Mouse (Mus musculus) layer of hippocampus, adult 2 months (tissue): ENCODE data around the gene Hspb3. TPM values are rescaled to one million over a fixed set of nuclear protein-coding genes. Genes with fewer than 3 reads are reported as not detected.

Source experiments
- DNase-seq, 2 experiments: peaks; one replicate each; pipeline ENCODE4 v3.0.0; 2022; ENCODE audit warnings: low spot score in 2 of 2
- H3K27ac ChIP-seq: fragments of 200-600 bp; 2 replicates; pipeline ENCODE4 v1.8.1; 2022
- H3K4me3 ChIP-seq: fragments of 200-600 bp; 2 replicates; pipeline ENCODE4 v1.8.1; 2022; ENCODE audit warnings: mild to moderate bottlenecking
- CTCF ChIP-seq: fragments of 200-600 bp; conservative IDR thresholded peaks from 2 replicates; pipeline ENCODE4 v1.8.1; 2022; ENCODE audit warnings: antibody characterized with exemption, mild to moderate bottlenecking, moderate library complexity
- total RNA-seq, 2 experiments: library from RNA; stranded (reverse); gene quantifications; 2 replicates each; pipeline ENCODE4 v1.2.3; 2021

Hspb3 gene
- total RNA-seq, 2 experiments from 2014 or later, result 0.64 to 1.5 TPM

GRCm38 (mm10) chr13:113622865-113623255 is 40.6 kb downstream of the Hspb3 start:
- no peak for DNase-seq
- no peak for TF ChIP-seq CTCF

DNA sequence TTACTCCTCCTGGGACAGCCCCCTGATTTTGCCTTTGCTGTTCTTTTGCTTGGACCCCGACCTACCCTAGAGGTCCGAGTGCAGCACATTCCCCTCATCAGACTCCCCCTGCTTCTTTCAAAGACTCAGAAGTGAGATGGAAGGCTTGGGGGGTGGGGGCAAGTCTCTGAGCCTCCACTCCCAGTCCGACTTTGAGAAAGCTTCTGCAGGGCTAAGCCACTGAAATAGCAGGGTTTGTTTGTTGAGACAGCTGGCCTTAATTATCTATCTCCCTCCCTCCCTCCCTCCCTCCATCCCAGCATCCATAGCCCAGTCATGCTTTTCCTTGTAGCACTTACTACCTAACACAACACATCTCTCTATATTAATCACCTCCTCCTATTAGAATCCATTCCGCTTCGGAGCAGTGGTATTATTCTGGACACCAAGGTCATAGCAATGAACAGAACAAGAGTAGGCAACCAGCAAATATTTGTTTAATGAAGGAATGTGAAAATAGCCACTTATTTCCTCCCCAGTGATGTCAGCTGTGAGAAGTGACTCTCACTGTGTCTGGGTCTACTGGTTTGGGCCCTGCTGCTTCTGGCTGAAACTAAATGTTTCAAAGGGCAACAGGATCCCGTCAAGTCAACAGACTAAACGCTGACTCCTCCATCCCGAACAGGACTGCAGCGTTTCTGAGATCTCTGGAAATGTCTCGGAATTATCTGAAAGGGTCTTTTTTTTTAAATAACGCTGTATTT is 41.2 kb downstream of the Hspb3 start:
- no peak overlapping the region for H3K27ac ChIP-seq
- H3K4me3 ChIP-seq, result no peak overlapping the region
- TF ChIP-seq CTCF, result no peak
- no peak for DNase-seq

More at GRCm38 (mm10) chr13:113622865-113623255, 40.6 kb downstream of the Hspb3 start:
- Histone ChIP-seq H3K4me3 (no peak overlapping the region), H3K27ac (no peak overlapping the region)

- H3K27ac ChIP-seq, result no peak overlapping the region
- DNase-seq, result no peak
- TF ChIP-seq CTCF, result no peak
- no peak overlapping the region for H3K4me3 ChIP-seq
These were observed 44.5 kb downstream of the Hspb3 start for GRCm38 (mm10) chr13:113619003-113619402.

- peak; percentile 96 for TF ChIP-seq CTCF
- peak within 1 kb of the TSS; percentile 59 for H3K4me3 ChIP-seq
- peak within 1 kb of the TSS; percentile 98 for H3K27ac ChIP-seq
- DNase-seq, result peak; percentile 89 to 92
These were observed 45.3 kb downstream of the Hspb3 start, which contains the start of gene Snx18 for GRCm38 (mm10) chr13:113617891-113618823. Snx18 (minus strand) TSS chr13:113618564.

DNA sequence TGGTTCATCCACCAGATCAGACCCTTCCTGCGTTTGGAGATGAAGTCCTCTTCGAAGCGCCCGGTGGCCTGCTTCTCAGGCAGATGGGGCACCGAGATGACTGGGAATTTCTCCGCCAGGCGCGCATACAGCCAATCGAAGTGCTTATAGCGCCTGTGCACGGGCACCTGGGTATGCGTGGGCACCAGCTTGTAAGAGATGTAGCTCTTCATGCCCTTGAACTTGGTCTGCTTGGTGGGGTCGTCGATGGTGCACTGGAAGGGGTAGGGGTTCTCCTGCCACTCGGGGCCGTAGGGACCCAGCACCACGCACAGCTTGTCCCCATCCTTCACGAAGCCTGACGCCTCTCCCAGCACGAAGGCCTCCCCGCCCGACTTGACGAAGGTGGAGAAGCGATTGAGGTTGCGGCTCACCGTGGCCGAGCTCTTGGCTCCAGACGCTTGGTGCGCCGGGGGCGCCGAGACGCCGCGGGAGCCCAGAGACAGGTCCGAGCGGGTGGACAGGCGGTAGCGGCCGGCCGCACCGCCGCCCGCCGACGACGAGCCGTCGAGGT is 46.1 kb downstream of the Hspb3 start:
- DNase-seq, result no peak
- Histone ChIP-seq H3K4me3 (peak overlapping the region; percentile 59), H3K27ac (peak overlapping the region; percentile 98)
- TF ChIP-seq CTCF, result no peak

GRCm38 (mm10) chr13:113616751-113617337 is 46.6 kb downstream of the Hspb3 start:
- no peak for DNase-seq
- peak overlapping the region; percentile 59 for H3K4me3 ChIP-seq
- H3K27ac ChIP-seq, result peak overlapping the region; percentile 98
- no peak for TF ChIP-seq CTCF

- no peak for TF ChIP-seq CTCF
These were observed 47.4 kb downstream of the Hspb3 start for GRCm38 (mm10) chr13:113615971-113616671.

GRCm38 (mm10) chr13:113615546-113615941 is 47.9 kb downstream of the Hspb3 start:
- H3K27ac ChIP-seq, result peak overlapping the region; percentile 98
- DNase-seq, result no peak
- TF ChIP-seq CTCF, result no peak
- H3K4me3 ChIP-seq, result peak overlapping the region; percentile 59

More at GRCm38 (mm10) chr13:113615971-113616671, 47.4 kb downstream of the Hspb3 start:
- H3K27ac ChIP-seq, result peak overlapping the region; percentile 98
- no peak for DNase-seq
- peak overlapping the region; percentile 59 for H3K4me3 ChIP-seq

DNA sequence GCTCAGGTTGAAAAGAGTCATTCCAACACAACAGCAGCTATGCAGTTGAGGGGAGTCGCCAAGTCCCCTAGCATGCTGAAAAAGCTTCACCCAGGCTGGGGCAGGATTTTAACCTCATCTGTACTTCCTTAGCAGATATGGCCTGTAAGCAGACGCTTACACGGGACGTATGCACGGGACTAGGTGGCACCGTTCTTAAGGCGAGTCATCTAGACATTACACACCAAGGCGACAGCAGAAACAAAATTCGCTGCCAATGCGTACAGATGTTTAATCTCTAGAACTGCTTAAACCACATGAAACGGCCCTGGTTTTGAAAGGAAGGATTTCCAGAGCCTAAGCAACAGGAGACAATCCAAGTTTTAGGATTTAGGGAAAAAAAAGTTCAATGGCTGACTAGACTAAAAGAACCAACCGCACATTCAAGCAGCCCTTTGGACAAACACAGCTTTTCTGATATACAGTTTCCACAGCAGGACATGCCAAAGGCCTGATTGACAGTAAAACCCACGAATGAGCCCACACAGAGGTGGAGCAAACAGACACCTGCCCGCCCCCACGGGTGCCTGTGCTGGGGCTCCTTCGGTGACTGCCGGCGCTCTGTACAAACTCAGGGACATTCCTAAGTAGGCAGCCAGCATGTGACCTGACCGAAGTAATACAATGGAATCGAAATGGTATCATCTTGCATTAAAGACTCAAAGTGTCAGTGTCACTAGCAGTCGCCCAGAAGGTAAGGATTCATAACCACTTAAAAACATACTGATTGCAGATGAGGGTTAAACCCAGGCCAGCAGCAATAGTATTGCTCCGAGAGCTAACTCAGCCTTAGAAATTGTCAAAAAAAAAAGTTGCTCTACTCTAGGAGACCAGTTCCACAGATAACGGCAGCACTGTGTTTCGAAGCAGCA is 48.6 kb downstream of the Hspb3 start:
- TF ChIP-seq CTCF, result no peak
- Histone ChIP-seq H3K27ac (peak overlapping the region; percentile 98), H3K4me3 (peak overlapping the region; percentile 59)
- DNase-seq, result peak in 1 of 2 experiments; percentile 68

DNA sequence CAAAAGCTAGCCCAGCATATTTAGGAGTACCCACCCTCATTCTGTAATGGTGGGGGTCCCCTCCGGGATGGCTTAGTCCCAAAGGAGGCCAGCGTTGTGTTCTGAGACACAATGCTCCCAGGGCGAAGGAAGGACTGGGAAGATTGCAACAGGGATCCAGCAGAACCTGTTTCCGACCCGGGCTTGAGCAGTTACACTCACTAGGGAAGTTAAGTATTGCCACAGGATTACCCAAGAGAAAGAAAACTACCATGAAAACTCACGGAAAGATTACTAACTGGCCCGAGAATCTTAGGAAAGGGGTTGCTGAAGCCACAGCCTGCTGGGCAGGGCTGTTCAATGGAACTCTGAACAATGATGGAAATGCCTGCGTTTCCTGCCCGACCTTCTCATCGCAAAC is 49.6 kb downstream of the Hspb3 start:
- H3K27ac ChIP-seq, result peak overlapping the region; percentile 98

GRCm38 (mm10) chr13:113613341-113613740 is 50.1 kb downstream of the Hspb3 start:
- no peak for TF ChIP-seq CTCF
- H3K27ac ChIP-seq, result peak overlapping the region; percentile 98
- DNase-seq, result no peak
- peak overlapping the region; percentile 59 for H3K4me3 ChIP-seq

More for the DNA sequence above, 49.6 kb downstream of the Hspb3 start:
- no peak for DNase-seq
- peak overlapping the region; percentile 59 for H3K4me3 ChIP-seq
- no peak for TF ChIP-seq CTCF

Other genes starting within 250 kb of the Hspb3 start
- gene Snx18, start 45.1 kb downstream of the Hspb3 start, total RNA-seq, result 10 to 100 TPM; 20.1 to 20.6 TPM
- gene Arl15, start 130.8 kb upstream of the Hspb3 start, total RNA-seq, result 10 to 100 TPM; 61.7 to 67.0 TPM